Comparison of ENCODE assay signal across 10 mouse cellular contexts in the genomic region with DNA sequence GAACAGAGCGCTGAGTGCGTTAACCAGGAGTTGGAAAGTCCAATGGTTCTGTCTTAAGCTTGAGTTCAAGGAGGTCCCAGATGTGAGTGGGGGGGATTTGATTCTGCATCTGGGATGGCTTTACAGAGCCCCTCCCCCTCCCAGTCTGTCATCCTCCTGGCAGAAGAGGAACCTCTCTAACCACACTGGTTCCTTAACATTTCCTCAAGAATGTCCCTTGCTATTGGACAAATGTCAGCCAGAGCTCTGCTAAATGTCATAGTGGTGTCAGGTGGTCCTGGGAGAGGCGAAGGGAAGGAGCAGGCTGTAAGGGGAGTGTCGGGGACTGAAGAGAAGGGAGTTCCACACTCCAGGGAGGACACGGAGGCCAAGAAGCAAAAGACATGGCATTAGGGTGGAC. TPM values are rescaled to one million over a fixed set of nuclear protein-coding genes. Genes with fewer than 3 reads are reported as not detected.
A peak's percentile ranks its signal among the peaks of the same experiment; 100 is the strongest.
DNase-seq lines count a peak whose midpoint lies in the region; ATAC-seq lines count a peak whose summit lies in the region.
"Had no signal": no experiment of that assay in that cellular context is flagged by ENCODE, and none has a peak within 500 bp of the region (broad histone marks: within the 10 kb centered on the region; RNA-seq: fewer than 3 reads in every experiment).

No protein-coding gene starts in this region.

- peak; percentile 30; the same call in 1 of the 2 replicates for ATAC-seq in heart, embryonic 12.5 days (ENCODE audit: insufficient number of reproducible peaks, low FRiP score)
- ATAC-seq in liver, embryonic 13.5 days (ENCODE audit: low read depth): no peak
- ATAC-seq: forebrain, embryonic 14.5 days had no signal

- peak overlapping the region; percentile 33 for H3K4me3 ChIP-seq in heart, embryonic 12.5 days
- H3K4me3 ChIP-seq in liver, embryonic 13.5 days (replicated peaks): no peak overlapping the region

- H3K27ac ChIP-seq in heart, embryonic 12.5 days (ENCODE audit: poor library complexity, severe bottlenecking): peak overlapping the region; percentile 76
- H3K27ac ChIP-seq in liver, embryonic 13.5 days: peak overlapping the region; percentile 58; the same call in 1 of the 2 replicates

- H3K4me2 ChIP-seq in heart, embryonic 12.5 days: peak overlapping the region; percentile 62
- H3K4me2 ChIP-seq in liver, embryonic 13.5 days: peak overlapping the region; percentile 57

- WGBS in heart, embryonic 12.5 days: 38% methylated on average over 5 of the region's 5 CpGs
- 31% methylated on average over 5 of the region's 5 CpGs for WGBS in liver, embryonic 13.5 days (ENCODE audit: insufficient replicate concordance)

- H3K36me3 ChIP-seq in heart, embryonic 12.5 days: 0 out of 2 replicates have a peak, but pooled peaks cover 5% of the 10 kb centered on the region
- no peaks in the 10 kb centered on the region for H3K36me3 ChIP-seq in liver, embryonic 13.5 days

- H3K4me1 ChIP-seq in heart, embryonic 12.5 days (replicated peaks): peaks cover 26% of the 10 kb centered on the region
- peaks cover 58% of the 10 kb centered on the region for H3K4me1 ChIP-seq in liver, embryonic 13.5 days (replicated peaks)

- DNase-seq in heart, adult 9 months (ENCODE audit: low spot score in 2 of 2): no peak
- peak; percentile 42 for DNase-seq in thymus, postnatal 14 days
- no peak for DNase-seq in thymus, postnatal 0 days (ENCODE audit: low spot score)
- DNase-seq in liver, embryonic 13.5 days: no peak
- DNase-seq in left cerebral cortex, adult 8-10 months (ENCODE audit: low spot score in 2 of 2): no peak
- DNase-seq in right cerebral cortex, postnatal 25 days: no peak
- DNase-seq in gastrocnemius, postnatal 4 days (ENCODE audit: low spot score in 2 of 2): no peak

- peaks cover 2% of the 10 kb centered on the region; the same call in 1 of the 2 replicates for H3K27me3 ChIP-seq in heart, embryonic 12.5 days (replicated peaks)
- peaks cover 19% of the 10 kb centered on the region for H3K27me3 ChIP-seq in liver, embryonic 13.5 days

- H3K9me3 ChIP-seq in heart, embryonic 12.5 days (replicated peaks): peaks cover 1% of the 10 kb centered on the region; the same call in 1 of the 2 replicates
- no peaks in the 10 kb centered on the region for H3K9me3 ChIP-seq in liver, embryonic 13.5 days (replicated peaks)

- no peak overlapping the region for H3K9ac ChIP-seq in heart, embryonic 12.5 days
- H3K9ac ChIP-seq in liver, embryonic 13.5 days: no peak overlapping the region

RNA-seq across cellular contexts. Expression of gene Abi3, which starts 0.7 kb away (rescaled TPM):
- 22.3 and 26.0 TPM in 2 replicates for polyA plus RNA-seq in heart, embryonic 12.5 days (2016; fragmentation: Nextera tagmentation; extraction: Ambion mirVana)
- 181 and 185 TPM in 2 replicates for polyA plus RNA-seq in thymus, postnatal 0 days (2015; fragmentation: Nextera tagmentation; extraction: Ambion mirVana)
- polyA plus RNA-seq in liver, embryonic 13.5 days (2015; fragmentation: Nextera tagmentation; extraction: Ambion mirVana): 5.8 and 6.3 TPM in 2 replicates
- total RNA-seq in left cerebral cortex, adult 8-10 months (2022): 10 to 100 TPM in 2 of 4 experiments, 1 to 10 TPM in 2; 5.9 to 21.5 (median 10.1) TPM
- total RNA-seq in gastrocnemius, postnatal 4 days (2021): 1 to 10 TPM; 7.6 to 8.5 TPM

RNA-seq across cellular contexts. Expression of gene Gngt2, which starts 5.9 kb away (rescaled TPM):
- polyA plus RNA-seq in heart, embryonic 12.5 days (2016; fragmentation: Nextera tagmentation; extraction: Ambion mirVana): 39.1 and 39.2 TPM in 2 replicates
- polyA plus RNA-seq in thymus, postnatal 0 days (2015; fragmentation: Nextera tagmentation; extraction: Ambion mirVana): 92.9 and 111 TPM in 2 replicates
- polyA plus RNA-seq in liver, embryonic 13.5 days (2015; fragmentation: Nextera tagmentation; extraction: Ambion mirVana): 13.8 and 15.3 TPM in 2 replicates
- 10 to 100 TPM in 1 of 4 experiments, 1 to 10 TPM in 3; 2.3 to 14.5 (median 5.2) TPM for total RNA-seq in left cerebral cortex, adult 8-10 months (2022)
- 10 to 100 TPM; 12.0 to 12.9 TPM for total RNA-seq in gastrocnemius, postnatal 4 days (2021)

RNA-seq across cellular contexts. Expression of gene Phospho1, which starts 18.7 kb away (rescaled TPM):
- polyA plus RNA-seq in heart, embryonic 12.5 days (2016; fragmentation: Nextera tagmentation; extraction: Ambion mirVana): 0.65 and 0.66 TPM in 2 replicates
- 0.36 and 0.46 TPM in 2 replicates for polyA plus RNA-seq in thymus, postnatal 0 days (2015; fragmentation: Nextera tagmentation; extraction: Ambion mirVana)
- polyA plus RNA-seq in liver, embryonic 13.5 days (2015; fragmentation: Nextera tagmentation; extraction: Ambion mirVana): 5.2 and 6.2 TPM in 2 replicates
- total RNA-seq in left cerebral cortex, adult 8-10 months (2022): 10 to 100 TPM; 60.8 to 75.0 (median 67.2) TPM
- total RNA-seq in gastrocnemius, postnatal 4 days (2021): 10 to 100 TPM; 82.5 to 91.1 TPM
- polyA plus RNA-seq: CD4-positive, CD25-positive, alpha-beta regulatory T cell, adult 4 months; forebrain, embryonic 14.5 days had no signal
